Mouse (Mus musculus): Measurements from ENCODE around the gene Znrf2.

DNA sequence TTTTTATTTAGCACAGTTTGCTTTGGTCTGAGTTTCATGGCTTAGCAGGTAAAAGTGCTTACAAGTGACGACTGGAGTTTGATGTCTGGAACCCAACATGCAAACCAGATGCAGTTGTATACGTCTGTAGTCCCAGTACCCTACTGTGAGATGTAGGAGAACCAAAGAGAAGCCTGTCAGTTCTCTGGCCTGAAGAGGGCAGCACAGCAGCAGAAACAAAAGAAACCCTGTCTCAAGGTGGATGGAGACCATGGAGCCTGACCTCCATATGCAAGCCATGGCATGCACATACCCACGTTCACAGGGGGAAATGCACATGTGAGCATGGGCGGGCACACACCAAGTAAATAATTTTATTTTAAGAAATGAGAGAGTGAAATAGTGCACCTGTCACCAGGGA lies 100.8 kb downstream of the Znrf2 start:
- TF ChIP-seq CTCF (IDR thresholded peaks at IDR 0.05; ENCODE audit: borderline replicate concordance, insufficient read depth, low read depth, low read length): peak; percentile 55
- TF ChIP-seq POLR2A (IDR thresholded peaks at IDR 0.05; ENCODE audit: borderline replicate concordance, insufficient read depth, low read length): no peak

Measured in cerebellum, adult 2 months (tissue).